Mouse (Mus musculus): Measurements from ENCODE around the gene H2-DMb1. TPM values are rescaled to one million over a fixed set of nuclear protein-coding genes. Genes with fewer than 3 reads are reported as not detected.
A peak's percentile ranks its signal among the peaks of the same experiment; 100 is the strongest.

The H2-DMb1 gene
- polyA plus RNA-seq, 1 experiment from 2014 or later, result 0.43 TPM

DNA sequence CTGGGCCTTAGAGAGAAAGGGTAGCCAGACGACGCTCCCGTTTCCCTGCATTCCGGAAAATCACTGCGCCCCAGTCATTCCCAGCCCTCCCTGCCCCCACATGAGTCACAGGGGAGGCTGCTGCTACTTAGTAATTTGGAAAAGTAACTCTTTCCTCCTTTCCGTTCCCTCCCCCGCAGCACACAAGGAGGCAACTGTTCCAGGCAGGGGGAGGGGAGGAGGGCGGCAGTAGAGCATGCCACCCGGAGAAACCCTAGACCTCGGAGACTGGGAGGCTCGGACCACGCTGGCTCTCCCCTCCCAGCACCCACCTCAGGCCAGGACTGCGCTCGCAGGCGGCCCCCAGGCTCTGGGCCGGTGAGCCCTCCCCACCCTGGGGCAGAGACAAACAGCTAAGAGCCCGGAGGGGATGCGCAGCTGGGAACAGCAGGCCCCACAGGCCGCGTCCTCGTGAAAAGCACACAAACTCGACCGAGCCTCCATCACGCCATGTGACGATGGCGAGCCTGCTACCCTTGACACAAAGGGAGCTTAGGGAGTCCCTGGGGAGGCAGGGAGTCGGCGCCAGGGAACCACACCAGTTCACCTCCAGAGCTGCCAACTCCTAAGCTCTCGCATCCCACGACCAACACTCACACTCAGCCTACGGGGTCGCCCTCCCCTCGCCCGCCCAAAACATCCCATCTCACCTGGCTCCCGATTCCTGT, 31.5 kb upstream of the H2-DMb1 start:
- no peaks in the 10 kb centered on the region for H3K27me3 ChIP-seq (ENCODE audit: control insufficient read depth, insufficient read depth, low read length)
- peaks cover 23% of the 10 kb centered on the region for H3K4me1 ChIP-seq (ENCODE audit: control insufficient read depth, insufficient read depth, low read length)
- H3K27ac ChIP-seq (ENCODE audit: low read depth, low read length), result peak overlapping the region; percentile 100
- peak overlapping the region; percentile 97 for H3K4me3 ChIP-seq (ENCODE audit: low read depth, low read length)
- peaks cover 21% of the 10 kb centered on the region for H3K36me3 ChIP-seq (ENCODE audit: control insufficient read depth, insufficient read depth, low read length)
- H3K9ac ChIP-seq (replicated peaks; ENCODE audit: low read depth, low read length), result peak overlapping the region; percentile 98
- ATAC-seq (ENCODE audit: low read depth), result peak; percentile 16; the same call in 1 of the 2 replicates
- peak overlapping the region; percentile 99 for H3K4me2 ChIP-seq (ENCODE audit: low read depth, low read length)
- under 1% methylated on average over 32 of the region's 35 CpGs for WGBS
- no peaks in the 10 kb centered on the region for H3K9me3 ChIP-seq (ENCODE audit: control insufficient read depth, low read length)

- WGBS, result 3% methylated on average over 7 of the region's 10 CpGs
- ATAC-seq (ENCODE audit: low read depth), result peak; percentile 9; the same call in 1 of the 2 replicates
These were observed 31.0 kb upstream of the H2-DMb1 start for GRCm38 (mm10) chr17:34121879-34122187.

DNA sequence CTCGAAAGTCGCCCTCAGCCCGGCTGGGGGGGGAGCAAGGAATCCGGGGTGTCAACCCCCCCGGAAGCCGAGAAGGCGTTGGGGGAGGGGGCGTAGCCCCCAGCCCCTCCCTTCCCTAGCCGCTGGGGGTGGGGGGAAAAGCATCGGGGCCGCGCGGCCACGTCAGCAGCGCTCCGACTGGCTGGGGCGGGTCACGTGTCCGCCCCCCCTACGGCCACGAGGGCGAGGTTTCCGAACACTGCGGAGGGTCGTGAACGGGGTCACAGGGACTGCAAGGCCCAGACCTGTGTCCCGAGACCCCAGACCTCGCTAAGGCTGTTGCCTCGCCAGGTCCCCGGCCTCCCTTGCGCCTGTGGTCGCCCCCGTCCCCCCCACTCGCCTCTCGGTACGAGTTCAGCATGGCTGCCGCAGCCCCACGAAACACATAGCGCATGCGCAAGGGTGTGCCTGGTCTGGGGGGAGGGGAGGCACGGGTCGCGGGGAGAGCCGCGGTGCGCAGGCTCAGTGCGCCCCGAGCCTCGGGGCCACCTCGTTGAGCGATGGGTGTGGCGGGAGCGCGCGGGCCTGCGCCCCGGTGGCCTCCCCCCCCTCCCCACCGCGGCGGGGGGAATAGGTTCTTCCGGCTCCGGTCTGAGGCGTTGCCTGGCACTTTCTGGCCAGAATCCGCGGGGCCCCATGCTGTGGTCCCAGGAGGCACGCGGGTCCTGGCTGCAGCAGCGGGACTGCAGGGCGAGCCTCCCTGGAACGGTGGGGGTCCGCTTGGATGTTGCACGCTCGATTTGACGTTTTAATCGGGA, 30.5 kb upstream of the H2-DMb1 start, which contains the start of gene Brd2:
Brd2 (minus strand) TSS at position 447 of the 797 bp plus-strand sequence.
- WGBS, result under 1% methylated on average over 67 of the region's 75 CpGs
- no peaks in the 10 kb centered on the region for H3K9me3 ChIP-seq (ENCODE audit: control insufficient read depth, low read length)
- H3K9ac ChIP-seq (replicated peaks; ENCODE audit: low read depth, low read length), result peak within 1 kb of the TSS; percentile 98
- peak within 1 kb of the TSS; percentile 97 for H3K4me3 ChIP-seq (ENCODE audit: low read depth, low read length)
- H3K27ac ChIP-seq (ENCODE audit: low read depth, low read length), result peak within 1 kb of the TSS; percentile 100
- H3K36me3 ChIP-seq (ENCODE audit: control insufficient read depth, insufficient read depth, low read length), result peaks cover 15% of the 10 kb centered on the region
- peak within 1 kb of the TSS; percentile 99 for H3K4me2 ChIP-seq (ENCODE audit: low read depth, low read length)
- peak; percentile 36 for ATAC-seq (ENCODE audit: low read depth)
- H3K27me3 ChIP-seq (ENCODE audit: control insufficient read depth, insufficient read depth, low read length), result no peaks in the 10 kb centered on the region
- H3K4me1 ChIP-seq (ENCODE audit: control insufficient read depth, insufficient read depth, low read length), result peaks cover 14% of the 10 kb centered on the region; the same call in 1 of the 2 replicates

More at GRCm38 (mm10) chr17:34121879-34122187, 31.0 kb upstream of the H2-DMb1 start:
- peaks cover 16% of the 10 kb centered on the region for H3K36me3 ChIP-seq (ENCODE audit: control insufficient read depth, insufficient read depth, low read length)
- H3K4me2 ChIP-seq (ENCODE audit: low read depth, low read length), result peak overlapping the region; percentile 99
- peak overlapping the region; percentile 100 for H3K27ac ChIP-seq (ENCODE audit: low read depth, low read length)
- no peaks in the 10 kb centered on the region for H3K9me3 ChIP-seq (ENCODE audit: control insufficient read depth, low read length)
- peaks cover 18% of the 10 kb centered on the region for H3K4me1 ChIP-seq (ENCODE audit: control insufficient read depth, insufficient read depth, low read length)
- no peaks in the 10 kb centered on the region for H3K27me3 ChIP-seq (ENCODE audit: control insufficient read depth, insufficient read depth, low read length)
- peak overlapping the region; percentile 98 for H3K9ac ChIP-seq (replicated peaks; ENCODE audit: low read depth, low read length)
- H3K4me3 ChIP-seq (ENCODE audit: low read depth, low read length), result peak overlapping the region; percentile 97

DNA sequence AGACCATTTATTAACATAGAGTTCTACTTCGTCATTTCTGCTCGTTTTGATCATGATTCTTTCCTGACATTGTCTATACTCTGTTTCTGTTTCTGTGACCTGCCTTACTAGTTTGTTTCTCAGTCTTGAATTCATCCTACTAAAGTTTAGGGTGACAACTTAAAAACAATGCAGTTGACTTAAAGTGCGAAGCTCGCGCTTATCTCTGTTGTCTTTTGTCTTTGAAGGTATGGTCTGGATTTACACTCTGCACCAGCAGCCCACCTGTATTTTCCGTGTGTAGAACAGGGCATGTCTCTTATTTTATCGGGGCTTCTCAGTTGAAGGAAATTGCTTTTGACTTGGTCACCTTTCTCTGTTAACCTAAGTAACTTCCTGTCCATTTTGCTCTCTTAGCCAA, 29.8 kb upstream of the H2-DMb1 start:
- peak overlapping the region; percentile 99 for H3K4me2 ChIP-seq (ENCODE audit: low read depth, low read length)
- peaks cover 9% of the 10 kb centered on the region for H3K36me3 ChIP-seq (ENCODE audit: control insufficient read depth, insufficient read depth, low read length)
- peak overlapping the region; percentile 100 for H3K27ac ChIP-seq (ENCODE audit: low read depth, low read length)
- H3K4me3 ChIP-seq (ENCODE audit: low read depth, low read length), result peak overlapping the region; percentile 97
- H3K4me1 ChIP-seq (ENCODE audit: control insufficient read depth, insufficient read depth, low read length), result peaks cover 12% of the 10 kb centered on the region; the same call in 1 of the 2 replicates
- ATAC-seq (ENCODE audit: low read depth), result no peak
- H3K27me3 ChIP-seq (ENCODE audit: control insufficient read depth, insufficient read depth, low read length), result no peaks in the 10 kb centered on the region
- no peaks in the 10 kb centered on the region for H3K9me3 ChIP-seq (ENCODE audit: control insufficient read depth, low read length)
- WGBS, result 3% methylated on average over 7 of the region's 7 CpGs
- peak overlapping the region; percentile 98 for H3K9ac ChIP-seq (replicated peaks; ENCODE audit: low read depth, low read length)

- peak overlapping the region; percentile 97 for H3K4me3 ChIP-seq (ENCODE audit: low read depth, low read length)
- ATAC-seq (ENCODE audit: low read depth), result no peak
- H3K9ac ChIP-seq (replicated peaks; ENCODE audit: low read depth, low read length), result peak overlapping the region; percentile 98; the same call in 1 of the 2 replicates
- peaks cover 12% of the 10 kb centered on the region; the same call in 1 of the 2 replicates for H3K4me1 ChIP-seq (ENCODE audit: control insufficient read depth, insufficient read depth, low read length)
- peak overlapping the region; percentile 100; the same call in 1 of the 2 replicates for H3K27ac ChIP-seq (ENCODE audit: low read depth, low read length)
- WGBS, result 6% methylated on average over 2 of the region's 2 CpGs
- peak overlapping the region; percentile 99 for H3K4me2 ChIP-seq (ENCODE audit: low read depth, low read length)
- peaks cover 5% of the 10 kb centered on the region for H3K36me3 ChIP-seq (ENCODE audit: control insufficient read depth, insufficient read depth, low read length)
- no peaks in the 10 kb centered on the region for H3K27me3 ChIP-seq (ENCODE audit: control insufficient read depth, insufficient read depth, low read length)
- H3K9me3 ChIP-seq (ENCODE audit: control insufficient read depth, low read length), result no peaks in the 10 kb centered on the region
These were observed 29.4 kb upstream of the H2-DMb1 start for GRCm38 (mm10) chr17:34123518-34123917.

DNA sequence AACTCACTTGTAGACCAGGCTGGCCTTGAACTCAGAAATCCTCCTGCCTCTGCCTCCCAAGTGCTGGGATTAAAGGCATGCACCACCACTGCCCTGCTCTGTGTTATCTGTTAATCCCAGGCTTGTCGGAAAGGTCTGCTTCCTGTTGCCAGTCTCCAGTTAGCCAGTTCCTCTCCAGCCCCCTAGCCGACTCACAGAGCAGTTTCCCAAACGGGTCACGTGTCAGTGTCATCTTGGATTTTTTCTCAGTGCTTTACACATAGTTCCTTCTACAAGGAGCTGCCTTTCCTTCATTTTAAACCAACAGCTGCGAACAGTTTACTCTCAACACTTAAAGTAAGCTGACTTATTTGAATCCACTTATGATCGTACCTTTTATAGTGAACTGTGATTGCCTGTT, 28.2 kb upstream of the H2-DMb1 start:
- Histone ChIP-seq H3K4me2 (ENCODE audit: low read depth, low read length) (no peak overlapping the region), H3K4me1 (ENCODE audit: control insufficient read depth, insufficient read depth, low read length) (peaks cover 16% of the 10 kb centered on the region; the same call in 1 of the 2 replicates)

DNA sequence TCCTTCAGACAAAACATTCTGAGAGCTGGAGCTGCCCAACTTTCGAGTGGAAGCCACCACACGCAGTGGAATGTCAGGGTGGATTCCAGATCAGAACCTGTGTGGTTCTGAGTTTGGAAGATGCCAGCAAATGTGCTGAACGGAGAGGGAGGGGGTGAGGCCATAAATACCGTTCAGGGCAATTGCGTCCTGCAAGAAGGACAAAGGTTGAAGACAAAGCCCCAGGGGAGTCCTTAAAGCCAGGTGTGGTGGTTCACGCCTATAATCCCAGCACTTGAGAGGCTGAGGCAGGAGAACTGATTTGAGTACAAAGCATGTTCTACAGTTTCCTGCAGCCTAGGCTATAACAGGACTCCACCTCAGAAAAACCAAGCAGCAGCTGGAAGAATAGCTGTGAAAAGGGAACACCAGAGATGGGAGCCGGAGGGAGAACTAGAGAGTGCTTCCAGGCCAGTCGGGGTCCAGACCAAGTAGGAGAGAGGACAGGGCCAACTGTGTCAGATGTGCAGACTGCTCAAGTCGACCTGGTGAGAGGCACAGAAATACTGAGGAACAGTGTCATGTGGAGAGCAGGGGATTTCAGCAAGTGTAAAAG, 25.9 kb upstream of the H2-DMb1 start:
- no peaks in the 10 kb centered on the region for H3K27me3 ChIP-seq (ENCODE audit: control insufficient read depth, insufficient read depth, low read length)
- H3K4me1 ChIP-seq (ENCODE audit: control insufficient read depth, insufficient read depth, low read length), result peaks cover 16% of the 10 kb centered on the region; the same call in 1 of the 2 replicates
- H3K4me3 ChIP-seq (ENCODE audit: low read depth, low read length), result no peak overlapping the region
- no peak overlapping the region for H3K9ac ChIP-seq (replicated peaks; ENCODE audit: low read depth, low read length)
- WGBS, result 39% methylated on average over 9 of the region's 9 CpGs
- no peaks in the 10 kb centered on the region for H3K36me3 ChIP-seq (ENCODE audit: control insufficient read depth, insufficient read depth, low read length)
- no peak overlapping the region for H3K27ac ChIP-seq (ENCODE audit: low read depth, low read length)
- H3K9me3 ChIP-seq (ENCODE audit: control insufficient read depth, low read length), result no peaks in the 10 kb centered on the region
- no peak for ATAC-seq (ENCODE audit: low read depth)
- no peak overlapping the region for H3K4me2 ChIP-seq (ENCODE audit: low read depth, low read length)

More for the DNA sequence above, 28.2 kb upstream of the H2-DMb1 start:
- 90% methylated on average over 6 of the region's 6 CpGs for WGBS
- ATAC-seq (ENCODE audit: low read depth), result no peak
- Histone ChIP-seq H3K36me3 (ENCODE audit: control insufficient read depth, insufficient read depth, low read length) (no peaks in the 10 kb centered on the region), H3K4me3 (ENCODE audit: low read depth, low read length) (no peak overlapping the region), H3K9ac (replicated peaks; ENCODE audit: low read depth, low read length) (no peak overlapping the region), H3K9me3 (ENCODE audit: control insufficient read depth, low read length) (no peaks in the 10 kb centered on the region), H3K27ac (ENCODE audit: low read depth, low read length) (no peak overlapping the region), H3K27me3 (ENCODE audit: control insufficient read depth, insufficient read depth, low read length) (no peaks in the 10 kb centered on the region)

DNA sequence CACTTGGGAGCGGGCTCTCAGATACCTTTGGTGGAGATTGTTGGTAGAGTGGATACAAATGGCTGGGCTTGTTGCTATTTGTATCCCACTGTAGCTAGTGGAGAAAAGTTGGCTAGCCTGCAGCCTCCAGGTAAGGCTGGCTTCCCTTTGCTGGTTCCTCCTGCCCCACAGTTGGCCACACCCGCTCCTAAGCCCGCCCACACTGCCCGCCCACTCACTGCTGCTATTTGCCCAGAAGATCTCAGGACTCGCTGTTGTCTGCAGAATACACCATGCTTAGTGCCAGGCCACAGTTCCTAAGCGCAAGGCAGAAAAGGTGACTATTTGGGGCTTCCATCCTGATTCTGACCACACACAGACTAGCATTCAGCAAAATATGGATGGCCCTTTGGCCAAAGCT, 25.4 kb upstream of the H2-DMb1 start:
- H3K36me3 ChIP-seq (ENCODE audit: control insufficient read depth, insufficient read depth, low read length), result no peaks in the 10 kb centered on the region
- no peak overlapping the region for H3K9ac ChIP-seq (replicated peaks; ENCODE audit: low read depth, low read length)
- no peaks in the 10 kb centered on the region for H3K27me3 ChIP-seq (ENCODE audit: control insufficient read depth, insufficient read depth, low read length)
- no peak overlapping the region for H3K4me2 ChIP-seq (ENCODE audit: low read depth, low read length)
- H3K27ac ChIP-seq (ENCODE audit: low read depth, low read length), result no peak overlapping the region
- H3K9me3 ChIP-seq (ENCODE audit: control insufficient read depth, low read length), result no peaks in the 10 kb centered on the region
- ATAC-seq (ENCODE audit: low read depth), result no peak
- no peak overlapping the region for H3K4me3 ChIP-seq (ENCODE audit: low read depth, low read length)
- 27% methylated on average over 6 of the region's 6 CpGs for WGBS
- peaks cover 16% of the 10 kb centered on the region; the same call in 1 of the 2 replicates for H3K4me1 ChIP-seq (ENCODE audit: control insufficient read depth, insufficient read depth, low read length)

Measured in neural tube, embryonic 14.5 days (tissue).